Mouse (Mus musculus) midbrain, postnatal 0 days (tissue): Measurements from ENCODE around the gene Bckdhb. TPM values are rescaled to one million over a fixed set of nuclear protein-coding genes. Genes with fewer than 3 reads are reported as not detected.

Experiments
- ATAC-seq: fragments of 200-750 bp; cut with Nextera tagmentation; 2 replicates; pipeline ENCODE4 v1.8.0; 2017; ENCODE audit warnings: moderate number of reproducible peaks, mild to moderate bottlenecking, moderate TSS enrichment, moderate library complexity; ENCODE audit not compliant: low FRiP score
- DNase-seq: peaks from one replicate; pipeline ENCODE4 v3.0.0-alpha.2; 2015; ENCODE audit warnings: low spot score
- H3K27ac ChIP-seq: fragments of 300-500 bp; sonication (generic); 2 replicates; pipeline ENCODE4 v1.5.1; 2014; ENCODE audit warnings: low read depth, mild to moderate bottlenecking, low read length, mixed read lengths
- H3K27me3 ChIP-seq: fragments of 300-500 bp; sonication (generic); 2 replicates; pipeline ENCODE4 v1.6.1; 2014; ENCODE audit warnings: low read length, control low read depth, mixed read lengths; ENCODE audit not compliant: insufficient read depth
- H3K36me3 ChIP-seq: fragments of 300-500 bp; sonication (generic); 2 replicates; pipeline ENCODE4 v1.6.1; 2014; ENCODE audit warnings: low read length, control low read depth, mixed read lengths; ENCODE audit not compliant: insufficient read depth
- H3K4me1 ChIP-seq: fragments of 300-500 bp; sonication (generic); 2 replicates; pipeline ENCODE4 v1.6.1; 2014; ENCODE audit warnings: mild to moderate bottlenecking, control low read depth, antibody characterized with exemption, low read length, mixed read lengths; ENCODE audit not compliant: insufficient read depth
- H3K4me2 ChIP-seq: fragments of 300-500 bp; sonication (generic); 2 replicates; pipeline ENCODE4 v1.6.1; 2014; ENCODE audit warnings: low read depth, mild to moderate bottlenecking, low read length, mixed read lengths; ENCODE audit not compliant: poor library complexity, severe bottlenecking
- H3K4me3 ChIP-seq: fragments of 300-500 bp; sonication (generic); 2 replicates; pipeline ENCODE4 v1.5.1; 2014; ENCODE audit warnings: low read depth, mild to moderate bottlenecking, low read length, moderate library complexity
- H3K9ac ChIP-seq: fragments of 300-500 bp; sonication (generic); replicated peaks from 2 replicates; pipeline ENCODE4 v1.6.1; 2014; ENCODE audit warnings: mild to moderate bottlenecking, low read length, moderate library complexity, mixed read lengths; ENCODE audit not compliant: poor library complexity, severe bottlenecking
- H3K9me3 ChIP-seq: fragments of 300-500 bp; sonication (generic); 2 replicates; pipeline ENCODE4 v1.6.1; 2016; ENCODE audit warnings: low read length, control low read depth
- CTCF ChIP-seq: IDR thresholded peaks from 2 replicates; pipeline ENCODE4 v1.5.1; 2016; ENCODE audit warnings: antibody characterized with exemption, mild to moderate bottlenecking
- WGBS: fragments of 180-500 bp; shearing (Covaris S2); extraction: QIAGEN DNeasy Blood & Tissue Kit; methylation state at CpG from one replicate; pipeline ENCODE4 v1.1.7; 2014; 5-methylcytosine and 5-hydroxymethylcytosine counted together
- polyA plus RNA-seq: library from polyadenylated mRNA; unstranded; fragments of >200 nt; fragmentation: Nextera tagmentation; extraction: Ambion mirVana; gene quantifications from 2 replicates; pipeline ENCODE4 v1.2.1, GENCODE M21; 2015
- total RNA-seq: library from RNA; depleted of rRNA; stranded (reverse); fragments of >200 nt; gene quantifications from 2 replicates; pipeline ENCODE4 v1.2.3, GENCODE M21; 2014

Gene Bckdhb
- total and polyA plus RNA-seq, 2 experiments from 2014 or later, result 23.5 to 29.9 TPM

DNA sequence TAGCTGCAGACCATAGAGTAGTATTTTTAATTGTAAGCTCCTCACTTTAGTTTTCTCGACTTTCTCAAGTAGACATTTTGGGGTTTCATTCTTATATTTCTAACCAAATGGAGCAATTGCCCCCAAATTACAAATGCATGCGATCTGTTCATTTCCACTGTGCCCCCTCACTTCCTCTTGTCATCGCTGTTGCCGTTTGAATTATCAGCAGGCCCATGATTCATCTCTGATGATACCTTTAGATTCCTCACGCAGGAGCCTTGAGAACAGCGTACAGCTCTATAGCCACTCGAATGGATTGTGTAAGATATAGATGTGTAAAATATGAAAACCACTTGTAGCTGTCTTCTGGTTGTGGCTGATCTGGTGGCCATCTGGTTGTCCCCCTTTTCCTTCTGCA lies 183.6 kb downstream of the Bckdhb start:
- ATAC-seq (no peak), DNase-seq (no peak)
- Histone ChIP-seq H3K4me3 (no peak overlapping the region), H3K27ac (no peak overlapping the region), H3K9me3 (no peaks in the 10 kb centered on the region), H3K27me3 (no peaks in the 10 kb centered on the region), H3K9ac (no peak overlapping the region), H3K4me1 (peaks cover 3% of the 10 kb centered on the region), H3K36me3 (no peaks in the 10 kb centered on the region), H3K4me2 (no peak overlapping the region)
- TF ChIP-seq CTCF, result no peak
- 93% methylated on average over 7 of the region's 7 CpGs for WGBS

DNA sequence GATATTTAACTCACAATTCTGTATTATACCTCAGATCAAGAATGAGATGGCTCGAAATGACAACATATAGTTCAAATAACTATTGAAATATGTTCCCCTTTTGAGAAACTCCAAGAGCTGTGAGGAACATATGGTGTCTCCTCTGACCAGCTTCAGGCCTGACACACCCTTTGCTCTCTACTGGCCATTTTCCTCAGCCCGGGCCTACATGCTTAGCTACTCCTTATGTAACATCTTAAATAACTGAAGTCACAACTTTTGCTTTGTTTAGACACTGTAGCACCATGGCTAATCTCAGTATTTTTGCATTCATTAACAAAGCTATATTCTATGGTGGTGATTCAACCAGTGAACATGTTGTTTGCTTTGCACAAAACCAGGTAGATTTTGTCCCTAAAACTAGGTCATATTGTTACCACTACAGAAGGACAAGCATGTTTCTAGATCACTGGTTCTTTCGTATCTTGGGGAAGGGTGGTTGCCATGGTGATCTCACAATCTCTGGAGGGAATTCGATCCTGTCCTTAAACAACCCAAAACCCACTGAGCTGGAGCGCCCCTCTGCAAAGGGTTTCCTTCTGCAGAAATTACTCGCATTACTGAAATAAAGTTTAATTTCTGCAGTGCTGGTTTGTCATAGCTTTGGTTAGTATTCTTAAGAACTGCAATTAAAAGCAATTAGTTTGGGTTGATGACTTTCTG lies 185.0 kb downstream of the Bckdhb start:
- Histone ChIP-seq H3K4me1 (peaks cover 3% of the 10 kb centered on the region), H3K27ac (no peak overlapping the region), H3K4me2 (no peak overlapping the region), H3K36me3 (no peaks in the 10 kb centered on the region), H3K9ac (no peak overlapping the region), H3K27me3 (no peaks in the 10 kb centered on the region), H3K9me3 (no peaks in the 10 kb centered on the region), H3K4me3 (no peak overlapping the region)
- DNase-seq, result peak; percentile 63
- WGBS, result 33% methylated on average over 6 of the region's 6 CpGs
- TF ChIP-seq CTCF, result no peak
- ATAC-seq, result peak; percentile 64

DNA sequence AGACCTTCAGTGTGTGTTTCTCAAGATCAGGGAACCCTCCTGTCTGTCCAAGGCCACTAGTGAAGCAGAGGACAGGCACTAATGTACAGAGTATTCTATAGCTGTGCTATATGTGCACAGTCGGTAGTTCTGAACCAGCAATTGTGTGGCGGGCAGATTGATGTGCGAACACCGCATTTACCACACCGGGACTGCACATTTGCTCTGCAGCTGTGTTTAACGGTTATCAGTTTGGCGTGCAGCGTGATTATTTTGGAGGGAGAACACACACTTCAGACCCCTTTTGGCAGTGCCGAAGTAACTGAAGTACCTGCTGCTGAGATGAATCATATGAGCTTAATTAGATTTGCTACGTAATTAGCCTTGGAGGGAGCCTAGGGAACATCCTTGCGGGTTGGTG lies 185.7 kb downstream of the Bckdhb start:
- H3K4me3 ChIP-seq, result no peak overlapping the region
- H3K27me3 ChIP-seq, result no peaks in the 10 kb centered on the region
- no peak for ATAC-seq
- 30% methylated on average over 11 of the region's 11 CpGs for WGBS
- no peak overlapping the region for H3K9ac ChIP-seq
- no peaks in the 10 kb centered on the region for H3K9me3 ChIP-seq
- H3K4me1 ChIP-seq, result peaks cover 3% of the 10 kb centered on the region
- no peak for TF ChIP-seq CTCF
- no peaks in the 10 kb centered on the region for H3K36me3 ChIP-seq
- H3K27ac ChIP-seq, result no peak overlapping the region
- peak; percentile 36 for DNase-seq
- H3K4me2 ChIP-seq, result no peak overlapping the region; the same call in 1 of the 2 replicates

GRCm38 (mm10) chr9:84112319-84112718 lies 187.4 kb downstream of the Bckdhb start:
- 61% methylated on average over 1 of the region's 1 CpGs for WGBS

DNA sequence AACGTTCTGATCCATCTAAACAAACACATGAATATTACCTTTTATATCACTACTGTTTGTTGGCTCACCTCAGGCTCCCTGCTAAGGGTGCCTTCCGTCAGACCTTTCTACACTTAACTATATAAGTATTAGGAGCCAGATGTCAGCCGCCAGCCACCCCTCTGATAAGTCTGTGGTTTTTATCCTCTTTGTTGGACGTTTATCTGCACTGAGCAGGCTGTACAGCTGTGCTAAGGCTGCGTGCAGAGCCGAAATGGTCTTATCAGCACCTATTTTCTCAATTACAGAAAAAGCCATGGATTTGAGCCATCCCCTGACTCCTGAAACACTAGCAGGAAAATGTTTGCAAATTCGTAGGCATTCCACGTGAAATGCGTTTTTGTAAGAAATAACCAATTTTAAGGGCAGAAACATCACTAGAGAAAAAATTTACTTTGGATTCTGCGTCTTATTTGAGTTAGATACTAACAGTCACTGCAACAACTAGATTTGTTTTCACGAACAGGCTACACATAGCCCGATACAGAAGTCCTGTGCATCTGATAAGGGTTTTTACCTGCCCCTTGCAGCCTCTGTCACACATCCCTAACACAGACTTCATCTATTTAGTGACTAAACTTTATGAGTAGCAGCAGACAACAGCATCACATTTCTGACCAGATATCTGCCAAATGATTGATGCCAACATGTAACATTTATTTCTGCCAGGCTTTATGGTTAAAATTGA lies 188.1 kb downstream of the Bckdhb start:
- WGBS, result 61% methylated on average over 12 of the region's 12 CpGs
- Histone ChIP-seq H3K4me2 (no peak overlapping the region), H3K27ac (no peak overlapping the region), H3K9ac (no peak overlapping the region), H3K9me3 (no peaks in the 10 kb centered on the region), H3K4me3 (no peak overlapping the region), H3K27me3 (no peaks in the 10 kb centered on the region), H3K36me3 (no peaks in the 10 kb centered on the region), H3K4me1 (peaks cover 3% of the 10 kb centered on the region)
- peak; percentile 38; the same call in 1 of the 2 replicates for ATAC-seq
- TF ChIP-seq CTCF, result no peak
- DNase-seq, result no peak

More at GRCm38 (mm10) chr9:84112319-84112718, 187.4 kb downstream of the Bckdhb start:
- Histone ChIP-seq H3K36me3 (no peaks in the 10 kb centered on the region), H3K4me3 (no peak overlapping the region), H3K4me1 (peaks cover 3% of the 10 kb centered on the region), H3K27me3 (no peaks in the 10 kb centered on the region), H3K9me3 (no peaks in the 10 kb centered on the region), H3K9ac (no peak overlapping the region), H3K4me2 (no peak overlapping the region), H3K27ac (no peak overlapping the region)
- no peak for DNase-seq
- no peak for TF ChIP-seq CTCF
- no peak for ATAC-seq

DNA sequence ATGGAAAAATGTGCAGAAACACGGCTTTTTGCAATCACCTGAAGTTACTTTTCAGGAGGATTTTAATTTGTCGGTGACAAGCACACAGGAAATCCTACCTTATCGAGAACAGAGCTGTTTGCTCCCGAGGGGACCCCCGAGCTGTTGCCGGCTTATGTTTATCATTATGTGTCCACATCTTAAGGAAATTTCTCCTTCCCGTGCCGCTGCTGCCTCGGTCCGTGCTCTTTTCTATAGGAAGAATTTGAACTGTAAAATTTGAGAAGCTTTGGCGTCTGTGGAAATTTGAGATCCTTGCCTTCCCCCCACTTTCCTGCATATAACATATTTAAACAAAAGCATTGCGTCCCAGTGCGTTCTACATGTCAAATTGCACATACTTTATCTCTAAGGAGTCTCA lies 189.3 kb downstream of the Bckdhb start:
- H3K36me3 ChIP-seq, result no peaks in the 10 kb centered on the region
- H3K27ac ChIP-seq, result no peak overlapping the region
- H3K4me2 ChIP-seq, result peak overlapping the region; percentile 12; the same call in 1 of the 2 replicates
- H3K4me3 ChIP-seq, result no peak overlapping the region
- no peak for TF ChIP-seq CTCF
- no peak overlapping the region for H3K9ac ChIP-seq
- no peaks in the 10 kb centered on the region for H3K27me3 ChIP-seq
- ATAC-seq (no peak), DNase-seq (no peak)
- H3K9me3 ChIP-seq, result no peaks in the 10 kb centered on the region
- 73% methylated on average over 13 of the region's 13 CpGs for WGBS
- peaks cover 1% of the 10 kb centered on the region; the same call in 1 of the 2 replicates for H3K4me1 ChIP-seq
